Mouse (Mus musculus) spleen, adult 12 weeks (tissue): ENCODE results near the gene P3h3.
"Not testable (repeated sequence)": the region's sequence is repeated elsewhere in the genome, so short reads cannot be mapped to it uniquely, and the experiment has no call there.

ENCODE experiments used
- DNase-seq: peaks from one replicate; pipeline ENCODE4 v3.0.0; 2022; ENCODE audit warnings: low spot score

Gene P3h3

DNA sequence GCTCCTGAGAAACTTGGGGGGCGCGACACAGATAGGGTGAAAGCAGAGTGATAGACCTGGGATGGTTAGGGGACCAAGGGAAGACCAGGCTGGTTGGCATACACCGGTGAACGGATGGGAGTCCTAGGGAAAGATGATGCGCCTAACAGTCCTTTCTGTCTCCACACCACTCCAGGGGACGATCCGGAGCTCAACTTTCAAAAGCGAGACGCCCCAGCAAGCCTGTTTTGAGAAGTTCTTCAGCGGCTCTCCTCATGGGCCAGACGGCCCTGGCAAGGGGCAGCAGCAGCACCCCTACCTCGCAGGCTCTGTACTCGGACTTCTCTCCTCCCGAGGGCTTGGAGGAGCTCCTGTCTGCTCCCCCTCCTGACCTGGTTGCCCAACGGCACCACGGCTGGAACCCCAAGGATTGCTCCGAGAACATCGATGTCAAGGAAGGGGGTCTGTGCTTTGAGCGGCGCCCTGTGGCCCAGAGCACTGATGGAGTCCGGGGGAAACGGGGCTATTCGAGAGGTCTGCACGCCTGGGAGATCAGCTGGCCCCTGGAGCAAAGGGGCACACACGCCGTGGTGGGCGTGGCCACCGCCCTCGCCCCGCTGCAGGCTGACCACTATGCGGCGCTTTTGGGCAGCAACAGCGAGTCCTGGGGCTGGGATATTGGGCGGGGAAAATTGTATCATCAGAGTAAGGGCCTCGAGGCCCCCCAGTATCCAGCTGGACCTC lies 48.3 kb downstream of the P3h3 start:
- DNase-seq, result peak; percentile 78

DNA sequence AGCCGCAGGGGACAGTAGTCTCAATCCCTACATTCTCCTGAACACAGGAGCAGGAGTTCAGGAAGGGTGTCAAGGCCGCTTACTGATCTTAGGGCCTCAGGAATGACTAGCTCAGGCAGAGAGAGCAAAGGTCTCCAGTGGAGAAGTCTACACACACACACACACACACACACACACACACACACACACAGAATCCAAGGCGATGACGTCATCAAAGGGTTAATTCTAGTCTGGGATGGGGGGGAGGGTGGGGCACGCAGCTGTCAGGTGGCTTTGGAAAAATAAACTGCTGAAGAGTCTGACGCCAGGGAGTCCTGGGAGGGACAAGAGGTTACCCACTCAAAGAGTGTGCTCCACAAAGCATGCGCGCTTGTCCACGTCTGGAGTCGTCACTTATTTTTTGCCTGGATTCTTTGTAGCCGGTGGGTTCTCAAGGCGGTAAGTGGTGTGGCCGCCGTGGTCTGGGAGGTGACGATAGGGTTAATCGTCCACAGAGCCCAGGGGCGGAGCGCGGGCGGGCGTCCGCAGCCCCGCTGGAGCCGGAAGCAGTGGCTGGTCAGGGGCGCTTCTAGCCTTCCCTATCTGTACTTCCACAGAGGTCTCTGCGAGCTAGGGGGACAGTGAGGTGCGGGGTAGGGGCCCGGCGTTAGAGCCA lies 49.1 kb downstream of the P3h3 start, which contains the start of gene Spsb2:
Gene Spsb2 (plus strand): TSS at position 304 of the 655 bp plus-strand sequence.
- DNase-seq, result peak; percentile 47

DNA sequence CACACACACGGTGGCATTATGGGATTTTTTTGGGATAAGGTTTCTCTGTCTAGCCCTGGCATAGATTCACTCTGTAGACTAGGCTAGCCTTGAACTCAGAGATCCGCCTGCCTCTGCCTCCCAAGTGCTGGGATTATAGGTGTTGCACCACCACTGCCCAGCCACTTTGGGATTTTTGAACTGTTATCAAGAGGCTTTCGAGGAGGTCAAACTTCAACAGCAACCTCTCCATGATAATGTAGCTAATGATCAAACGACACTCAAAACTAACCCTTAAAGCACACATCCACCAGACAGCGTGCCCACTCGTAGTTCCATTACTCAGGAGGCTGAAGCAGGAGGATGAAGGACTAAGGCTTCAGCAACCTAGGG lies 49.6 kb downstream of the P3h3 start:
- DNase-seq, result no peak

DNA sequence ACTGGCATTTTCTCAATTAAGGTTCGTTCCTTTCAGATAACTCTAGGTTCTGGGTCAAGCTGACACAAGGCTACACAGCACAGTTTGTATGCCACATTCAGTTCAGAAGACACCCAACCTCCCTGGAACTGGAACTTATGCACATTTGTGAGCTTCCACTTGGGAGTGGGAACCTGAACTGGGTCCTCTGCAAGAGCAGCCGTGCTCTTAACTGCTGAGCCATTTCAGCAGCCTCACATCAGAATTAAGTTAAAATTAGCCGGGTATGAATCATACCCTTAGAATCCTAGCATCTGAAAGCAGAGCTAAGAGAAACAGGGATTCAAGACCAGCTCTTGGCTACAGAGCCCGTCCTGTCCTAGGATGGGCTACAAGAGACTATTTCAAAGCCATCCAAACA lies 50.2 kb downstream of the P3h3 start:
- no peak for DNase-seq

DNA sequence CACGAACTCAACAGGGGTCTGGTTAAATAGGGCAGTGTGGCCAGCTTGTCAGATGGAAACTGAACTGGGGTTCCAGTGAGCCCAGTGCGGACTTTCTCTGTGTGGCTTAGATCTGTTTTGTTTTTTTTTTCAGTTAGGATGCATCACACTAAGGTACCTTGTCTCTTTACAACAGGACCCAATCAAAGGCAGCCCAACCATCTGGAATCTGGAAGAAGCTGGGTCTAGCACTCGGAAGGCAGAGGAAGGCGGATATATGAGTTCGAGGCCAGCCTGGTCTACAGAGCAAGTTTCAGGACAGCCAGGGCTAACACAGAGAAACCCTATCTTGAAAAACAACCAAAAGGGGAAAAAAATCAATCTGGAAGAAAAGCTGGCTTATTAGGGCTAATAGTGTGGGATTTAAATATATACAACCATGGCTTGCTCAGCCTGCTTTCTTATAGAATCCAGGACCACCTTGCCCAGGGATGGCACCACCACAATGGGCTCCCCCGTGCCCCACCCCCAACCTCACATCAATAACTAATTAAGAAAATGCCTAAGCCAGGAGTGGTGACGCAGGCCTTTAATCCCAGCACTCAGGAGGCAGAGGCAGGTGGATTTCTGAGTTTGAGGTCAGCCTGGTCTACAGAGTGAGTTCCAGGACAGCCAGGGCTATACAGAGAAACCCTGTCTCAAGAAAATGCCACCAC lies 51.0 kb downstream of the P3h3 start:
- no peak for DNase-seq

DNA sequence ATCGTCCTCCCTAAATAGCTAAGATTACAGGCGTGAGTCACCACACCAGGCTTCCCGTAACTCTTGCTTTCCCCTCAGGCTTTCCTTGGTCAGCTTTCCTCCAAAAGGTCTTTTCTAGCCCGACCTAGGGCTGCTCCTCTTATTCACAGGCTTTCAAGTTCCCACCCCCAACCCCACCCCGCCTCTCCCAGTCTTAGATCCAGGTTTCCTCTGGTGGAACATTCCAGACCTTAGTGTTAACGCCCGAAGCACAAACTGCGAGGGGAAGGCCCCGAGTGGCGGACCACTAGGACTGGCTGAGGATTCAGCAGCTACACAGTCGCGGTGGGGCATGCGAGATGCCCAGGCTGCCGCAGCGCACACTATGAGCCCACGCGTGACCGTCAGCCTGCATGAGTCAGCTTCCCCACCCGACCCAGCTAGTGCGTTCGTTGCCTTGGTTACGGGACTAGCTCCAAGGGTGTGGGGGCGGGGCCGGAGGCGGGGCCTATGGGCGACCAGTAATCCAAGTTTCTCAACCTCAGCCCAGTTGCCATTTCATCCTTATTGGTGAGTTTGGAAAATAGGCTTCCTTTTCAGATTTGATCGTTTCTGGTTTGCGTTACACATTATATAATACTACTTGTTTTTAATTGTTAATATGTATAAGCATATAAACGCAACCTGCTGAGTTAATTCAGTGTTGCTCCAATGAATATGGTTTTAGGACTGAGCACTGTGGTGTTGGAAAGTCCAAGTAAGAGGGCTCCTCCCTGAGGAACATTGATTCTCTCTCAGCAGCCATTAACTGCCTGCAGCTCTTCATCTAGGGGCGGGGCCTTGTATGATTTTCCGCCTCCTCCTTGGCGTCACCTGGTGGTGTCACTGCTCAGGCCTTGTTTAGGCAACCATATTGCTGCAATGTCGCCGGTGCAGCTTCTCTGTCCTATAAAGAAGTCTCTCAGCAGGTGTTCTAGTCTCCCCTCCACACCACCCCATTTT lies 51.9 kb downstream of the P3h3 start:
- DNase-seq, result peak; percentile 75

DNA sequence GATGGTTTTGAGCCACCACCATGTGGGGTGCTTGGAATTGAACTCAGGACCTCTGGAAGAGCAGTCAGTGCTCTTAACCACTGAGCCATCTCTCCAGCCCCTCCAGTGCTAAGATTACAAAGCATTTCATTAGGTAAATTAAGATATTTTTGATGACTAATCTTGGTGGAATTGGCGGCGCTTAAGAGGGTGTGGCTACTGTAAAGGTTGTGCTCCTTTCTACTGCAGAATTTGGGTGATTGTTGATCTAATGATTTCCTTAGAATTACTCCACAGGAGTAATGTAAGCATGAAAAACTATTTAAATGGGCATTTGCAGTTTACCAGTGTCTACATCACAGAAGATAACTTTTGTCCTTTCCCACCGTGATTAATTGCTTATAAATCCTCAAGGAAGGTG lies 53.2 kb downstream of the P3h3 start:
- no peak for DNase-seq

DNA sequence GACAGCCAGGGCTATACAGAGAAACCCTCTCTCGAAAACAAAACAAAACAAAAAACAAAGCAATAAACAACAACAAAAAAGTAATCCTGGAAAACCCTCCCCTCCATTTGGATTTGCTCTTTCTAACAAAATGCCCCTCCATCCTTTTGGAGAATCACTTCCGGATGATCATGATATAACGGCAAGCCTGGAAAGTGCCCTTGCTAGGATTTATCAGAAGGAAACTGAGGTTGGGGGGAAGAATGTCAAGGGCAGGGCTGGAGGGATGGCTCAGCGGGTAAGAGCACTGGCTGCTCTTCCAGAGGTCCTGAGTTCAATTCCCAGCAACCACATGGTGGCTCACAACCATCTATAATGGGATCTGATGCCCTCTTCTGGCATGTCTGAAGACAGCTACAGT lies 53.9 kb downstream of the P3h3 start:
- DNase-seq, result not testable (repeated sequence)

DNA sequence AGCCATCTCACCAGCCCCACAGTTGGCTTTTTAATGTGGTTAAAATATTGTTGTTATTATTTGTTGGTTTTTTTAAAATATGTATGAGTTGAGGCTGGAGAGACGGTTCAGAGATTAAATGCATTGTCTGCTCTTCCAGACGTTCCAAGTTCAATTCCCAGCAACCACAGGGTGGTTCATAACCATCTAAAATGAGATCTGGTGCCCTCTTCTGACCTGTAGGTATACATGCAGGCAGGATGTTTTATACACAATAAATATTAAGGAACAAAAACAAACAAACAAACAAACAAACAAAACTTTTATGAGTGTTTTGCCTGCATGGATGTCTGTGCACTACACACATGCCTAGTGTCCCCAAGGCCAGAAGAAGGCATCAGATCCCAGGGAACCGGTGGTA lies 54.5 kb downstream of the P3h3 start:
- no peak for DNase-seq

DNA sequence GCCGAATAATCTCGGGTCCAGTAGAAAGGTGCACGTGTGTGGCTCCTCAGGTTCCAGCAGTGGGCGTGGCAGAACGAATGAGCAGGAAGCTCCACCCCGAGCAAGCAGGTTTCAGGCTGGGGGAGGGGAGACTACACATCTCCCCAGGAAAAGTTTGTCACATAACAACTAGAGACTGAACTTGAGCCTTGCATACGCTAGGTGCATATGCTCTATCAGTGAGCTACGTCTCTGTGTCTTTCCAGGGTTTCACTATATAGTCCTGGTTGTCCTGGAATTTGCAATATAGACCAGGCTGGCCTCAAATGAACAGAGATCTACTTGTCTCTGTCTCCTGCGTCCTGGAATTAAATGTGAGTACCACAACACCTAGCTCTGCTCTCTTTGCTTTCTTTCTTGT lies 55.2 kb downstream of the P3h3 start:
- not testable (repeated sequence) for DNase-seq

DNA sequence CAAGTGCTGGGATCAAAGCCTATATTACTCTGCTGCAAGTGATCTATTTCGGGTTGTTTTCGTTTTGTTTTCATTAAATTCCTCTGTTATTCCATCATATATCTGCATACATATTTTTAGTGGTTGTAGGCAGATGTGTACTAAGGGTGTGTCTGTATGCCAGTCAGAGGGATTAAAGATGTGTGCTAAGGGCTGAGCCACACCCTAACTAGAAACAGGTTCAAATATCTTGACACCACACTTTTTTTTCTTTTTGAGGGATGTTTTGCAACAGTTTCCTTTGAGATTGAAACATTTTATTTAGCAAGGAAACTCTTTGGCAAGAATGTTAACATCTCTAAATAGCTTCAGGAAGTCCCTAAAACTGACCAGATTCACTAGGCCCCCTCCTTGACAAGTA lies 61.4 kb downstream of the P3h3 start:
- DNase-seq, result no peak

DNA sequence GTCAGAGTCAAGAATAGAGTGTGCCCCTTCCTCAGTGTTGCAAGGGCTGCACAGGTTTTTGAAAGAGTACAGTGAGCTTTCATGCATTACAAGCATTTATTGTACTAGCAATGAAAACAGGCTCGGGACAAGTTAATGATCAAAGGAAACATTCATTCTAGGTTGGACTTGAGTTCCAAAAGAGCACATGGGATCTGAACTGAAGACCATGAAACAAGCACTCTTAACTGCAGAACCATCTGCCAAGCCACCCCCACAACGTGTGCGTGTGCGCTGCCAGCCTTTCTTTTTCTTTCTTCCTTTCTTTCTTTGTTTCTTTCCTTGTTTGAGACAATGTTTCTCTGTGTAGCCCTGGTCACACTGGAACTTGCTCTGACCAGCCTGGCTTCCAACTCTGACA lies 61.8 kb downstream of the P3h3 start:
- DNase-seq, result no peak

DNA sequence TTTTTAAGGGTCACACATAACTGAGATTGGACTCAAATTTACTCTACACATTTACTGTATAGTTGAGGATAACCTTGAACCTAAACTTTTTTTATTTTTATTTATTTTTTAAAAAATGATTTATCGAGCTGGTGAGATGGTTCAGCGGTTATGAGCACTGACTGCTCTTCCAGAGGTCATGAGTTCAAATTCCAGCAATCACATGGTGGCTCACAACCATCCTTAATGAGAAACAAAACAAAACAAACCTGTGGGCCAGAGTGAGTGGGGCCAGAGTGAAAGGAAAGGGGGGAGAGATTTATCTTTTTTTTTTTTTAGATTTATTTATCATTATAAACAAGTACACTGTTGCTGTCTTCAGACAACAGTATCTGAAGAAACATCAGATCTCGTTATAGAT lies 65.6 kb downstream of the P3h3 start:
- no peak for DNase-seq
